Mouse (Mus musculus) intestine, embryonic 14.5 days (tissue): ENCODE data around the gene Dysf. TPM values are rescaled to one million over a fixed set of nuclear protein-coding genes. Genes with fewer than 3 reads are reported as not detected.

ENCODE experiments used
- ATAC-seq: fragments of 200-750 bp; cut with Nextera tagmentation; replicated peaks from 2 replicates; pipeline ENCODE4 v1.8.0; 2017; ENCODE audit warnings: low read depth, moderate number of reproducible peaks, moderate TSS enrichment, moderate library complexity; ENCODE audit not compliant: low FRiP score, low TSS enrichment
- DNase-seq: peaks from one replicate; pipeline ENCODE4 v3.0.0-alpha.2; 2018; ENCODE audit warnings: low spot score
- H3K27ac ChIP-seq: fragments of 300-500 bp; sonication (generic); 2 replicates; pipeline ENCODE4 v1.5.1; 2014; ENCODE audit warnings: low read depth, mild to moderate bottlenecking, control low read depth
- H3K27me3 ChIP-seq: fragments of 300-500 bp; sonication (generic); replicated peaks from 2 replicates; pipeline ENCODE4 v1.6.1; 2014; ENCODE audit warnings: low read length, control low read depth; ENCODE audit not compliant: control insufficient read depth, insufficient read depth
- H3K36me3 ChIP-seq: fragments of 300-500 bp; sonication (generic); 2 replicates; pipeline ENCODE4 v1.6.1; 2014; ENCODE audit warnings: low read length, control low read depth; ENCODE audit not compliant: control insufficient read depth, insufficient read depth
- H3K4me1 ChIP-seq: fragments of 300-500 bp; sonication (generic); replicated peaks from 2 replicates; pipeline ENCODE4 v1.6.1; 2014; ENCODE audit warnings: low read length, control low read depth, mixed read lengths; ENCODE audit not compliant: control insufficient read depth, insufficient read depth
- H3K4me2 ChIP-seq: fragments of 300-500 bp; sonication (generic); 2 replicates; pipeline ENCODE4 v1.6.1; 2014; ENCODE audit warnings: low read length
- H3K4me3 ChIP-seq: fragments of 300-500 bp; sonication (generic); 2 replicates; pipeline ENCODE4 v1.5.1; 2014; ENCODE audit warnings: low read depth, low read length, control low read depth, mixed read lengths
- H3K9ac ChIP-seq: fragments of 300-500 bp; sonication (generic); 2 replicates; pipeline ENCODE4 v1.6.1; 2014; ENCODE audit warnings: mild to moderate bottlenecking, low read length
- H3K9me3 ChIP-seq: fragments of 300-500 bp; sonication (generic); 2 replicates; pipeline ENCODE4 v1.6.1; 2016; ENCODE audit warnings: low read length, control low read depth; ENCODE audit not compliant: control insufficient read depth
- WGBS: fragments of 180-500 bp; shearing (Covaris S2); extraction: QIAGEN DNeasy Blood & Tissue Kit; methylation state at CpG from one replicate; pipeline ENCODE4 v1.1.7; 2014; 5-methylcytosine and 5-hydroxymethylcytosine counted together
- polyA plus RNA-seq: library from polyadenylated mRNA; unstranded; fragments of >200 nt; fragmentation: Nextera tagmentation; extraction: Ambion mirVana; gene quantifications from 2 replicates; pipeline ENCODE4 v1.2.1, GENCODE M21; 2014

The Dysf gene
- polyA plus RNA-seq, 1 experiment from 2014 or later = 11.1 TPM

DNA sequence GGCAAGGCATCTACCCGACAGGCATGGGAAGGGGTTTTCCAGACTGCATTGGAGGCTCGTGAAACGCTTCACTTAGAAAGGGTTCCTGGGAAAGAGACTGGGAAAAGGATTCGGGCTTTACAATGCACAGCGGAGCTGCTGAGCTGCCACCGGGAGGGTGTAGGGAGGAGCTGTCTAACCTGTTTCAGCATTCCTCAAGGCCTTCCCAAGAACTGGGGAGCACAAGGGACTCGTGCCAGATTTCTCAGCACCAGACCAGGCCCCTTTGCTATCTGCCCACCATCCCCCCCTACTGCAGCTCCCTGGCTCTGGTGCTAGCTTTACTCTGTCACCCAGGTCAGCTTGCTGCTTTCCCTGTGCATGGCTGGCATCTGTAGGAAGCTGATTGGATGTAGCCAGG, 124.7 kb downstream of the Dysf start:
- ATAC-seq (no peak), DNase-seq (no peak)
- H3K36me3 ChIP-seq = no peaks in the 10 kb centered on the region
- H3K4me3 ChIP-seq = no peak overlapping the region
- no peaks in the 10 kb centered on the region for H3K27me3 ChIP-seq
- 53% methylated on average over 7 of the region's 7 CpGs for WGBS
- no peak overlapping the region for H3K27ac ChIP-seq
- no peaks in the 10 kb centered on the region for H3K9me3 ChIP-seq
- no peak overlapping the region for H3K4me2 ChIP-seq
- H3K4me1 ChIP-seq = peaks cover 11% of the 10 kb centered on the region; the same call in 1 of the 2 replicates
- no peak overlapping the region for H3K9ac ChIP-seq

DNA sequence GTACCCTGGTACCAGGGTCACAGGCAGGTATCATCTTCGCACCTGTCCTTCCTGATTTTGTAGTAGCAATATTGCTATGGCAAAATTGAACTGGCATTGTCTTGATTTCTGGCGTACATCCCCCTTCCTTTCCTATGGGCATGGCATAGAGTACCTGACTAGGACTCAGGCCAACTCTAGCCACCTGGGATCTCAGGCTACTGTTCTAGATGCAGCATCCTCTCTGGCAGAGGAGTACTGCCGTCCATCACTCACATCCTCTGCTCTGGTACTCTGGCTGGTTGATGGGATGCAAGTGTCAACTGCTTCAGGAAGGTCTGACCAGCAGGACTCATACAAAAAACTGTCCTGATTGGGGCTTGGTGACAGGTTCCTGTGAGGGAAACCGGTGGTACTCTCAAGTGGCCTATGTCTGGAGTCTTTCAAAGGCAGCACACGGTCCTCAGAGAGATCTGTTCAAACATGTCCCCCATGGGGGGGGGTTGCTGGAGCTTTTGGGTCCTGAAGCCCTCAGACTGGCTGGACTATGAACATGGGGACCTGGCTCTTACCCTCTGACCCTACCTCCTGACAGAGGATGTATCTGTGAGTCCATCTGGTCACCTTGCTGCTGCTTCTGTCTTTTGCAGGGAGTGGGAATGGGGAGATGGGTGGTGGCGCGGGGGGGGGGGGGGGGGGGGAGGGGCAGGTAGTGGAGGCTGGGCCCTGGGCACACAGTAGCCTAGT, 125.8 kb downstream of the Dysf start:
- Histone ChIP-seq H3K27ac (no peak overlapping the region), H3K4me1 (peaks cover 11% of the 10 kb centered on the region; the same call in 1 of the 2 replicates), H3K27me3 (no peaks in the 10 kb centered on the region), H3K9ac (no peak overlapping the region), H3K9me3 (no peaks in the 10 kb centered on the region), H3K36me3 (no peaks in the 10 kb centered on the region), H3K4me2 (no peak overlapping the region), H3K4me3 (no peak overlapping the region)
- ATAC-seq (peak; percentile 29; the same call in 1 of the 2 replicates), DNase-seq (no peak)
- WGBS = 72% methylated on average over 5 of the region's 7 CpGs

DNA sequence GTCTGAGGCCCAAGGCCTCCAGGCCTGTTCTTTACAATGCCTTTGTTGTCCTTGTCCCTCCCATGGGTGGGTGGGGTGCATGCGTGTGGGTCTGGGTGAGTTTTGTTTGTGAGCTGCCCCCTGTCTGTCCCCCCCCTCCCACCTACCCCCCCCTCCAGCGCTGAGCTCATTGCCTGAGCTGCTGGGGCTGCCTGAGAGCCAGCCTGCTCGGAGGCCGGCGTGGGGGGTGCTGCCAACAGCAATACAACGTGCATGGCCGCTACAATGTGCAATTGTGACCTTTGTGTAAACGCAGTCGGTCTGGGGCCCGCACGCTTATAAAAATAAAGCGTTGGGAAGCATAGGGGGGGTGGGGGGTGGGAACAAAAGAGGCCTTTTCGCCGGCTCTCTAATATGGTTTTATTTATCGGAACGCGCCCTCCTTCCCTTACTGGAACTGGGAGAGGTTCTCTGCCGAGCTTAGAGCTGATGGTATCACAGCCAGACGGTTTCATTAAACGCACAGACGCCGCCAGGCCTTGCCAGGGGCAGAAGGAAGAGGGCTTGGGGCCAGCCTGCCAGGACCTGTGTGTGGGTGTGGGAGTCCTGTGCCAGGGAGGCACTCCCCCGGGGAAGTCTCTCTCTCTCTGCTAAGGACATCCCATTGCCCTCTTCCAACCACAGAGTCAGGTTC, 126.5 kb downstream of the Dysf start:
- peak overlapping the region; percentile 23 for H3K4me2 ChIP-seq
- no peaks in the 10 kb centered on the region for H3K9me3 ChIP-seq
- no peaks in the 10 kb centered on the region for H3K27me3 ChIP-seq
- H3K9ac ChIP-seq = no peak overlapping the region
- 0 out of 2 replicates have a peak overlapping the region, but pooled peaks have one; percentile 6 for H3K27ac ChIP-seq
- H3K36me3 ChIP-seq = no peaks in the 10 kb centered on the region
- ATAC-seq (peak; percentile 82), DNase-seq (no peak)
- 26% methylated on average over 23 of the region's 23 CpGs for WGBS
- H3K4me1 ChIP-seq = peaks cover 11% of the 10 kb centered on the region; the same call in 1 of the 2 replicates
- no peak overlapping the region for H3K4me3 ChIP-seq

DNA sequence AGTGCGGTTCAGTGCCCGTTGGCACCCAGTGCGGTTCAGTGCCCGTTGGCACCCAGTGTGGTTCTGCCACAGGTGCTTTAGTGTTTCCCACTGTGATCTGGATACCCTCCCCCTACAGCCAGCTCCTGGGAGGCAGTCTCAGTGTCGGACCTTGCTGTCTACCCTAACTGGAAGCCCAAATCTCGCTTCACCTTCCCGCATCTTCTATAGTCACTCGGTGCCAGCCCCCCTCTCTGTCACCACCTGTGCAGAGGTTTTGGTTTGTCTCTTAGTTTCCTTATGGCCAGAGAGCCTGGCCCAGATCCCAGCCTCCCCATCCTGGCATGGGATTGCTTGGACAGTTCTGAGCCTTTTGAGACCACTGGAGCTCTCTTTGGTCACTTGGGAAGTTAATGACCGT, 127.3 kb downstream of the Dysf start:
- Histone ChIP-seq H3K4me2 (no peak overlapping the region), H3K9me3 (no peaks in the 10 kb centered on the region), H3K4me3 (no peak overlapping the region), H3K4me1 (peaks cover 11% of the 10 kb centered on the region; the same call in 1 of the 2 replicates), H3K27me3 (no peaks in the 10 kb centered on the region), H3K9ac (no peak overlapping the region), H3K36me3 (no peaks in the 10 kb centered on the region), H3K27ac (no peak overlapping the region)
- 91% methylated on average over 9 of the region's 9 CpGs for WGBS
- no peak for DNase-seq
- no peak for ATAC-seq

DNA sequence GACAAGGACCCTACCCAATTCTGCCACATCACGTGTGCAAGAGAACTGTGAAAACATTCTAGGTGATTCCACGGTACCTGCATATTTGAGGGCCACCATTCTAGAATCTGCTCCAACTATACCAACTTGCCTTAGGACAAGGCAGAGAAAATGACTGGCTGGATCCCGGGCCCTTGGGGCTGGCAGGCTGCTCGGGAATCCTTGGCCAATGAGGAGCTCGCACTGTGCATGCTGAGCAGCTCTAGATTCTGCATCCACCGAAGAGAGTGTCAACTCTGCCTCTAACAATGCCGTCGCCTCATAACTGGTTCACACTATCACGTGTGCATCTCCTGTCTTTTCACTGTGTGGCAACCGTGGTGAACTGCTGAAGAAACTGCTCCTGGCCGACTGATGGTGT, 128.0 kb downstream of the Dysf start:
- H3K27me3 ChIP-seq = no peaks in the 10 kb centered on the region
- H3K4me1 ChIP-seq = peaks cover 11% of the 10 kb centered on the region; the same call in 1 of the 2 replicates
- no peaks in the 10 kb centered on the region for H3K9me3 ChIP-seq
- no peaks in the 10 kb centered on the region for H3K36me3 ChIP-seq
- no peak for DNase-seq
- H3K27ac ChIP-seq = no peak overlapping the region
- no peak overlapping the region for H3K4me3 ChIP-seq
- no peak for ATAC-seq
- WGBS = 89% methylated on average over 11 of the region's 11 CpGs
- H3K9ac ChIP-seq = no peak overlapping the region
- no peak overlapping the region for H3K4me2 ChIP-seq

DNA sequence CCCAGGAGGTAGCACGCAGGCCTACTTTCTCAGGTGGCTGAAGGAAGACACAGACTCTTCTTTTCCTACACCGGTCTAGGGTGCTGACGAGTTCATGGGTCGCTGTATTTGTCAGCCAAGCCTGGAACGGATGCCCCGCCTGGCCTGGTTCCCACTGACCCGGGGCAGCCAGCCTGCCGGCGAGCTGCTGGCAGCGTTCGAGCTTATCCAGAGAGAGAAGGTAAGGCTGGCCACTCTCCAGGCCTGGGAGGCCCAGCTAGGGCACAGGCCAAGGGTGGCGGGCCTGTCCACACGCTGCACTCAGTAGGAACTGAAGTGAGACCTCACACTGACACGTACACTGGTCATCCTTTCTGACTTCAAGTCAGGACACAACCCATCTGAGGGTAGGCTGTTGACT, 131.5 kb downstream of the Dysf start:
- H3K27me3 ChIP-seq = no peaks in the 10 kb centered on the region
- no peaks in the 10 kb centered on the region for H3K9me3 ChIP-seq
- H3K4me1 ChIP-seq = peaks cover 2% of the 10 kb centered on the region; the same call in 1 of the 2 replicates
- no peak overlapping the region for H3K9ac ChIP-seq
- H3K4me2 ChIP-seq = no peak overlapping the region
- H3K4me3 ChIP-seq = no peak overlapping the region
- 82% methylated on average over 14 of the region's 14 CpGs for WGBS
- DNase-seq (no peak), ATAC-seq (no peak)
- H3K27ac ChIP-seq = no peak overlapping the region
- H3K36me3 ChIP-seq = no peaks in the 10 kb centered on the region

DNA sequence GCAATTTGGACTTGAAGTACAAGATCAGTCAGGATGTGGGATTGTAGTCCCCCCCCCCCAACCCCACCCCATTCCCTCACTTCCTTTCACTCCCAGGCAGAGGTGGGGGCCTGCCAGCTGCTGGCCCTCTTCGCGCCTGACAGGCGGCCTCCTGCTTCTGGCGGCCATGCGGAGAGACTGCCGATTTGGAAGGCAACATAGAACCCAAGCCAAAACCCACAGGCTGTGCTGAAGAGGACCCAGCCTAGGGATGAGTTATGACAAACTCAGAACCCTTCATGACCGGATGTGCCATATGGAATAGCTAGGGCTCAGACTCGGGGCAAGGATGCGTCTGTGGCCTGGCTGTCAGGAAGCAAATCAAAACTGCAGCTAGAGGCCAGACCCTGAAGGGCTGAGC, 134.1 kb downstream of the Dysf start:
- Histone ChIP-seq H3K36me3 (no peaks in the 10 kb centered on the region), H3K9ac (no peak overlapping the region), H3K27ac (no peak overlapping the region), H3K4me3 (no peak overlapping the region), H3K9me3 (no peaks in the 10 kb centered on the region), H3K4me2 (no peak overlapping the region), H3K27me3 (no peaks in the 10 kb centered on the region), H3K4me1 (no peaks in the 10 kb centered on the region)
- DNase-seq (no peak), ATAC-seq (0 out of 2 replicates have a peak, but pooled peaks have one; percentile 30)
- WGBS = 53% methylated on average over 9 of the region's 9 CpGs

DNA sequence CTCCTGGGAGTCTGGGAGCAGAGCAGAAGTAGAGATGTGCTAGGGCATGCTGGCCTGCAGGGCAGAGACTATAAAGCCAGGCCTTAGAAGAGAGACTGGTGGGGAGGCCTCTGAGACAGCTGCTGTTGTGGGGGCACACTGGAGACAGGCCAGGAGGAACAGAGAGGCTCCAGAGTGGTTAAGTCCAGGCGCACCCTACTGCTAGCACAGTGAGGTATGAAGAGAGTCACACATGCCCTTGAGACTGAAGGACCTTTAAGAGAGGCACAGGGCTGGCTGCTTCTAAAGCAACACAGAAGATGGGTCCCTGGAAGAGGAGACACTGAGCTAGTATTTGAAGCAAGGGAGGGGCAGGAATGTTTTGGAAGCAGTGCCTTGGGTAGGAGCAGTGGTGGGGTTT, 134.9 kb downstream of the Dysf start:
- Histone ChIP-seq H3K27ac (no peak overlapping the region), H3K4me1 (no peaks in the 10 kb centered on the region), H3K4me3 (no peak overlapping the region), H3K9me3 (no peaks in the 10 kb centered on the region), H3K36me3 (no peaks in the 10 kb centered on the region), H3K4me2 (no peak overlapping the region), H3K27me3 (no peaks in the 10 kb centered on the region), H3K9ac (no peak overlapping the region)
- ATAC-seq = no peak
- DNase-seq = no peak
- WGBS = 77% methylated on average over 1 of the region's 1 CpGs
